Mouse (Mus musculus) hindbrain, embryonic 10.5 days (tissue): Measurements from ENCODE around the gene Blmh. TPM values are rescaled to one million over a fixed set of nuclear protein-coding genes. Genes with fewer than 3 reads are reported as not detected.

ENCODE experiments used
- DNase-seq: peaks from one replicate; pipeline ENCODE4 v3.0.0-alpha.2; 2017; ENCODE audit warnings: low spot score
- H3K27ac ChIP-seq: fragments of 300-500 bp; sonication (generic); 2 replicates; pipeline ENCODE4 v1.5.1; 2016; ENCODE audit warnings: mild to moderate bottlenecking, moderate library complexity
- H3K27me3 ChIP-seq: fragments of 300-500 bp; sonication (generic); 2 replicates; pipeline ENCODE4 v1.6.1; 2016; ENCODE audit warnings: mild to moderate bottlenecking; ENCODE audit not compliant: poor library complexity, insufficient read depth, severe bottlenecking
- H3K36me3 ChIP-seq: fragments of 300-500 bp; sonication (generic); 2 replicates; pipeline ENCODE4 v1.6.1; 2016; ENCODE audit warnings: mild to moderate bottlenecking, moderate library complexity
- H3K4me1 ChIP-seq: fragments of 300-500 bp; sonication (generic); replicated peaks from 2 replicates; pipeline ENCODE4 v1.6.1; 2016; ENCODE audit warnings: mild to moderate bottlenecking
- H3K4me3 ChIP-seq: fragments of 300-500 bp; sonication (generic); 2 replicates; pipeline ENCODE4 v1.5.1; 2016; ENCODE audit warnings: mild to moderate bottlenecking, moderate library complexity
- H3K9me3 ChIP-seq: fragments of 300-500 bp; sonication (generic); 2 replicates; pipeline ENCODE4 v1.6.1; 2016; ENCODE audit warnings: mild to moderate bottlenecking, moderate library complexity
- WGBS: fragments of 180-500 bp; shearing (Covaris S2); methylation state at CpG from one replicate; pipeline ENCODE4 v1.1.7; 2016; 5-methylcytosine and 5-hydroxymethylcytosine counted together
- polyA plus RNA-seq: library from polyadenylated mRNA; unstranded; fragments of >200 nt; fragmentation: Nextera tagmentation; extraction: Ambion mirVana; gene quantifications from 2 replicates; pipeline ENCODE4 v1.2.1, GENCODE M21; 2016

The Blmh gene
- polyA plus RNA-seq, 1 experiment from 2014 or later = 197 TPM

- Histone ChIP-seq H3K27ac (no peak overlapping the region), H3K4me3 (no peak overlapping the region), H3K9me3 (no peaks in the 10 kb centered on the region), H3K36me3 (no peaks in the 10 kb centered on the region), H3K4me1 (peaks cover 3% of the 10 kb centered on the region; the same call in 1 of the 2 replicates), H3K27me3 (no peaks in the 10 kb centered on the region)
- no peak for DNase-seq
- WGBS = 84% methylated on average over 11 of the region's 11 CpGs
Observed at GRCm38 (mm10) chr11:77018046-77018445, 93.4 kb downstream of the Blmh start.

DNA sequence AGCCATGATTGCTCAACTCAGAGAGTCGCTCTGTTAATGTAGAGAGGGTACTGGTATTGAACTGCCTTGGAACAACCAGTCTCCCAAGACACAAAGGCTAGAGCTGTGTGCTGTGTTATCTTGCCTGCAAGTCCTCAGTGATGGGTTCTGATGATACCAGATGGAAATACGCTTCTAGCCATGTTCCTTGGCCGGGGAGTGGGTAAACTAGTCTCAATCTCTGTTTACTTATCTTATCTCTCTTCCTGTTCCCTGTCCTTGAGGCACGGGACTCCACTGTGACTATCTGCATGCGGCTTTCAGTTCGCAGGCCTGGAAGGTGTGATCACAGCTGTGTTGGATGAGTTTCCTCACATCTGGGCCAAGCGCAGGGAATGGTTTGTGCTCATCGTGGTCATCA is 94.9 kb downstream of the Blmh start:
- no peaks in the 10 kb centered on the region for H3K36me3 ChIP-seq
- WGBS = 78% methylated on average over 8 of the region's 8 CpGs

GRCm38 (mm10) chr11:77021749-77022396 is 97.3 kb downstream of the Blmh start:
- Histone ChIP-seq H3K27me3 (no peaks in the 10 kb centered on the region), H3K4me1 (no peaks in the 10 kb centered on the region), H3K36me3 (no peaks in the 10 kb centered on the region), H3K4me3 (no peak overlapping the region), H3K27ac (no peak overlapping the region), H3K9me3 (no peaks in the 10 kb centered on the region)
- DNase-seq = no peak
- WGBS = 78% methylated on average over 9 of the region's 9 CpGs

More for the DNA sequence above, 94.9 kb downstream of the Blmh start:
- H3K4me3 ChIP-seq = no peak overlapping the region
- H3K9me3 ChIP-seq = no peaks in the 10 kb centered on the region
- H3K4me1 ChIP-seq = no peaks in the 10 kb centered on the region
- no peaks in the 10 kb centered on the region for H3K27me3 ChIP-seq
- no peak overlapping the region for H3K27ac ChIP-seq
- no peak for DNase-seq

- H3K27me3 ChIP-seq = no peaks in the 10 kb centered on the region
- H3K36me3 ChIP-seq = no peaks in the 10 kb centered on the region
- no peak for DNase-seq
- no peaks in the 10 kb centered on the region for H3K4me1 ChIP-seq
- H3K9me3 ChIP-seq = no peaks in the 10 kb centered on the region
- no peak overlapping the region for H3K27ac ChIP-seq
- H3K4me3 ChIP-seq = no peak overlapping the region
- 73% methylated on average over 3 of the region's 3 CpGs for WGBS
Observed at GRCm38 (mm10) chr11:77026559-77026958, 102.0 kb downstream of the Blmh start.

DNA sequence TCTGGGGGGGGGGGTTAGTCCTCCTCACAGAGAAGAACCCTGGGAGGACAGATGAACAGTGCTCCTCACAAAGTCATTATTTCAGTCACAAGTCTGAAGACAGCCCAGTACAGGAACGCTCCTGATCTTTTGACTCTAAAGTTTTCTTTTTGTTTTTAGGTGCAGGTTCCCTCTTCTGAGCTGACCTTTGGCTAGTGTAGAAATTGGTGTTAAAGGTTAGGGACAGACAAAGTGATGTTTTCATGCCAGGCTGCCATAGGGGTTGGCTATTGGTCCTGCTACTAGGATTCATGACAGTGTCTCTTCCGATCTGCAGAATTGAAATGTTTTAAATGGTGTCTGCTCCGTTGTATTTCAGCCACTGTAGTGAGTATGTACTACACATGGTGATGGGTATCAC is 103.5 kb downstream of the Blmh start:
- no peak for DNase-seq
- Histone ChIP-seq H3K9me3 (no peaks in the 10 kb centered on the region), H3K27ac (no peak overlapping the region), H3K27me3 (no peaks in the 10 kb centered on the region), H3K36me3 (no peaks in the 10 kb centered on the region), H3K4me3 (no peak overlapping the region), H3K4me1 (no peaks in the 10 kb centered on the region)
- WGBS = 91% methylated on average over 3 of the region's 3 CpGs

- Histone ChIP-seq H3K4me1 (no peaks in the 10 kb centered on the region), H3K36me3 (no peaks in the 10 kb centered on the region), H3K27me3 (no peaks in the 10 kb centered on the region), H3K27ac (no peak overlapping the region), H3K9me3 (no peaks in the 10 kb centered on the region), H3K4me3 (no peak overlapping the region)
- 72% methylated on average over 14 of the region's 14 CpGs for WGBS
- DNase-seq = no peak
Observed at GRCm38 (mm10) chr11:77031151-77031934, 106.7 kb downstream of the Blmh start.

Other genes starting within 250 kb of the Blmh start
- 0.09 and 0.20 TPM in 2 replicates for gene Trarg1, start 245.0 kb upstream of the Blmh start, polyA plus RNA-seq
- 23.6 and 29.8 TPM in 2 replicates for gene Gosr1, start 161.2 kb upstream of the Blmh start, polyA plus RNA-seq
- gene Cpd, start 77.8 kb upstream of the Blmh start, polyA plus RNA-seq = 8.0 and 8.4 TPM in 2 replicates
- 0.29 TPM in 1 of 2 replicates, not detected in the other for gene Tmigd1, start 22.6 kb upstream of the Blmh start, polyA plus RNA-seq
- gene Slc6a4, start 73.8 kb downstream of the Blmh start, polyA plus RNA-seq = 0.37 and 0.63 TPM in 2 replicates
- 37.1 and 57.0 TPM in 2 replicates for gene Nsrp1, start 153.6 kb downstream of the Blmh start, polyA plus RNA-seq